Mouse (Mus musculus) midbrain, embryonic 13.5 days (tissue): ENCODE data around the gene Sec23ip. TPM values are rescaled to one million over a fixed set of nuclear protein-coding genes. Genes with fewer than 3 reads are reported as not detected.

Source experiments
- ATAC-seq: fragments of 200-750 bp; cut with Nextera tagmentation; 2 replicates; pipeline ENCODE4 v1.8.0; 2017; ENCODE audit warnings: mild to moderate bottlenecking, moderate TSS enrichment, moderate library complexity
- H3K27ac ChIP-seq: fragments of 300-500 bp; sonication (generic); 2 replicates; pipeline ENCODE4 v1.5.1; 2015; ENCODE audit warnings: inconsistent platforms, mild to moderate bottlenecking, moderate library complexity
- H3K27me3 ChIP-seq: fragments of 300-500 bp; sonication (generic); 2 replicates; pipeline ENCODE4 v1.6.1; 2015; ENCODE audit warnings: mild to moderate bottlenecking, inconsistent platforms
- H3K36me3 ChIP-seq: fragments of 300-500 bp; sonication (generic); 2 replicates; pipeline ENCODE4 v1.6.1; 2015; ENCODE audit warnings: mild to moderate bottlenecking, inconsistent platforms
- H3K4me1 ChIP-seq: fragments of 300-500 bp; sonication (generic); replicated peaks from 2 replicates; pipeline ENCODE4 v1.6.1; 2015; ENCODE audit warnings: inconsistent platforms
- H3K4me2 ChIP-seq: fragments of 300-500 bp; sonication (generic); replicated peaks from 2 replicates; pipeline ENCODE4 v1.6.1; 2015; ENCODE audit warnings: moderate library complexity, mild to moderate bottlenecking, inconsistent platforms
- H3K4me3 ChIP-seq: fragments of 300-500 bp; sonication (generic); replicated peaks from 2 replicates; pipeline ENCODE4 v1.5.1; 2015; ENCODE audit warnings: mild to moderate bottlenecking, inconsistent platforms
- H3K9ac ChIP-seq: fragments of 300-500 bp; sonication (generic); replicated peaks from 2 replicates; pipeline ENCODE4 v1.6.1; 2015; ENCODE audit warnings: mild to moderate bottlenecking, inconsistent platforms
- H3K9me3 ChIP-seq: fragments of 300-500 bp; sonication (generic); 2 replicates; pipeline ENCODE4 v1.6.1; 2016; ENCODE audit warnings: mild to moderate bottlenecking, inconsistent platforms
- WGBS: fragments of 180-500 bp; shearing (Covaris S2); methylation state at CpG from one replicate; pipeline ENCODE4 v1.1.7; 2015; 5-methylcytosine and 5-hydroxymethylcytosine counted together
- microRNA-seq: library from miRNA; unstranded; fragments of <30 nt; microRNA quantifications from one replicate; pipeline ENCODE4, GENCODE M21; 2016
- polyA plus RNA-seq: library from polyadenylated mRNA; unstranded; fragments of >200 nt; fragmentation: Nextera tagmentation; extraction: Ambion mirVana; gene quantifications from 2 replicates; pipeline ENCODE4 v1.2.1, GENCODE M21; 2015

Sec23ip gene
- polyA plus RNA-seq, 1 experiment from 2014 or later: 42.3 TPM

DNA sequence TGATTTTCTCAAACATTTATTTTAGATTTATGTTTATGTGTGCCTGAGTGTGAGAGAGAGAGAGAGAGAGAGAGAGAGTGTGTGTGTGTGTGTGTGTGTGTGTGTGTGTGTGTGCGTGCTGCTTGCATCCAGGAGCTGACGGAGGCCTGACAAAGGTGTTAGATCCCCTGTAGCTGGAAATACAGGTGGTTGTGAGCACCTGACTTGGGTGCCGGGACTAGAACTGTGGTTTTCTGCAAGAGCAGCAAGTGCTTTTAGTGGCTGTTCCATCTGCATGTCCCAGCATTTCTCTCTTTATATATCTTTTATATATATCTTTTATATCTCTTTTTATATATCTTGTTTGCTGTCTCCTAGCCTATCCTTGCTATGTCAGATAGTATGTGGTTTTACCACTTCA, 37.1 kb downstream of the Sec23ip start:
- H3K4me1 ChIP-seq: no peaks in the 10 kb centered on the region
- peaks cover 79% of the 10 kb centered on the region for H3K36me3 ChIP-seq
- H3K9me3 ChIP-seq: no peaks in the 10 kb centered on the region
- no peak overlapping the region for H3K4me2 ChIP-seq
- no peak overlapping the region for H3K9ac ChIP-seq
- H3K4me3 ChIP-seq: no peak overlapping the region
- WGBS: 100% methylated on average over 3 of the region's 3 CpGs
- no peak overlapping the region for H3K27ac ChIP-seq
- no peak for ATAC-seq
- H3K27me3 ChIP-seq: no peaks in the 10 kb centered on the region

GRCm38 (mm10) chr7:128790045-128790444, 45.3 kb downstream of the Sec23ip start:
- H3K4me3 ChIP-seq: no peak overlapping the region
- WGBS: 89% methylated on average over 4 of the region's 4 CpGs
- no peak overlapping the region for H3K4me2 ChIP-seq
- ATAC-seq: no peak
- no peaks in the 10 kb centered on the region for H3K27me3 ChIP-seq
- H3K4me1 ChIP-seq: no peaks in the 10 kb centered on the region
- peaks cover 18% of the 10 kb centered on the region for H3K36me3 ChIP-seq
- H3K9me3 ChIP-seq: no peaks in the 10 kb centered on the region
- no peak overlapping the region for H3K9ac ChIP-seq
- no peak overlapping the region for H3K27ac ChIP-seq

GRCm38 (mm10) chr7:128793464-128793863, 48.7 kb downstream of the Sec23ip start:
- 87% methylated on average over 4 of the region's 4 CpGs for WGBS
- ATAC-seq: no peak

DNA sequence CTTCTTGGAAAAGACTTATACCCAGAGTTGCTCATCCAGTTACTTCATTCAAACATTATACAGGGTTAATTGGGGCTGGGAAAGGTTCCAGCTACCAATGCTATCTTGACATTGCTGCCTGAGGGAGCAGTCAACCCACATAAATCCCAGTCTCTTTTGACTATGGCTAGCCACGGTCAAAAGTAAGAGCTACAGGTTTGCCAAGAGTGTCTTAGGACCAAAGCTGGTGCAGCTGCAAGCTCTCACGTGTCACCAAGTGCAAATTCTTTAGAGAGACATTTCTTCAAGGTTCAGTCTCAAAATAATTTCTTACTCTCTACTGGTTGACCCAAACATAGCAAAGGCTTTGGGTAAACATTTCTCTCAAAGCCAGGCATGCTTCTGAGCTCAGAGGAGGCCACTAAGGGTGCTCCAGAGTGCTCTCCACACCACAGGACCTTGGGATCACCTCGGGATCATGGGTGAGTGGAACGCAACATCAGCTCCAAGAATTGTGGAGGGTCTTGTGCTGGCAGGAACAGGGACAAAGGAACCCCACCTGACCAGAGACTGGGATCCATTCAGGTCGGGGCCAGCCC, 80.3 kb downstream of the Sec23ip start:
- Histone ChIP-seq H3K9ac (no peak overlapping the region), H3K4me1 (no peaks in the 10 kb centered on the region), H3K4me3 (no peak overlapping the region), H3K9me3 (no peaks in the 10 kb centered on the region), H3K4me2 (no peak overlapping the region), H3K27ac (no peak overlapping the region), H3K36me3 (no peaks in the 10 kb centered on the region), H3K27me3 (peaks cover 37% of the 10 kb centered on the region)
- 88% methylated on average over 5 of the region's 5 CpGs for WGBS
- ATAC-seq: no peak

More at GRCm38 (mm10) chr7:128793464-128793863, 48.7 kb downstream of the Sec23ip start:
- Histone ChIP-seq H3K27me3 (no peaks in the 10 kb centered on the region), H3K36me3 (no peaks in the 10 kb centered on the region), H3K9ac (no peak overlapping the region), H3K4me1 (no peaks in the 10 kb centered on the region), H3K4me2 (no peak overlapping the region), H3K9me3 (no peaks in the 10 kb centered on the region), H3K4me3 (no peak overlapping the region), H3K27ac (no peak overlapping the region)

DNA sequence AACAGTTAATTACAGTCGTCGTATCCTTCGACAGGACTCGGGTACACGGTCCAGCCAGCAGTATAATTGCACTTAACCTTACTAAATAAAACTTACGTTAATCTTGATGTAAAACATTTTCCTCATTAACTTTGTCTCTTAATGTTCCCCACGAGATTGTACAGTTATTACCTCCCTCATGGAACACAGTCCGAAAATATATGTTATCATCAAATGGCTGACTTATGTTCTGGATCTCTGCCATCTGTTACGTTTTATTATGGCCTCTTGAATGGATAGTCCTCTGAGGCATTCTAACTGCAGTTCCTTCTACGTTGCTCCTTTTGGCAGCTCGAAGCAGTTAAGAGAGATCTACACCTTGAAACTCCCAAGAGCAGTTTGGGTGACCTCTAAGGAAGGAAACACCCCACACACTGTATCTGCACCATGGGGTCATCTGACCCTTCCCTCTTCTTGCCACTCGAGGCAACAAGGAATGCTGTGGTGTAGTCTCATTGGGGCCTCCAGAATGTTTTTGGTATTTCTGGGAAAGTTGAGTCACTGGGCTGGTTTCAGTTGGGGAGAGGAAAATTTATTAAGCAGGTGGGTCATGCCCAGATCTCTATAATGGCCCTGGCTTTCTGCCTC, 87.8 kb downstream of the Sec23ip start:
- peaks cover 62% of the 10 kb centered on the region for H3K27me3 ChIP-seq
- H3K4me2 ChIP-seq: no peak overlapping the region
- H3K9ac ChIP-seq: no peak overlapping the region
- no peak overlapping the region for H3K27ac ChIP-seq
- no peaks in the 10 kb centered on the region for H3K9me3 ChIP-seq
- ATAC-seq: no peak
- no peak overlapping the region for H3K4me3 ChIP-seq
- H3K36me3 ChIP-seq: no peaks in the 10 kb centered on the region
- no peaks in the 10 kb centered on the region for H3K4me1 ChIP-seq
- WGBS: 86% methylated on average over 12 of the region's 12 CpGs

GRCm38 (mm10) chr7:128833196-128833595, 88.5 kb downstream of the Sec23ip start:
- Histone ChIP-seq H3K9ac (no peak overlapping the region), H3K4me1 (no peaks in the 10 kb centered on the region), H3K4me2 (no peak overlapping the region), H3K27me3 (peaks cover 61% of the 10 kb centered on the region), H3K9me3 (no peaks in the 10 kb centered on the region), H3K27ac (no peak overlapping the region), H3K4me3 (no peak overlapping the region), H3K36me3 (no peaks in the 10 kb centered on the region)
- 80% methylated on average over 4 of the region's 4 CpGs for WGBS
- ATAC-seq: no peak

Small RNA genes lying within 50 kb of the gene (microRNA-seq; reads per million reads assigned to microRNA genes)
- not detected for gene Gm25778

Other genes starting within 250 kb of the Sec23ip start
- 2.1 and 2.6 TPM in 2 replicates for gene Bag3, start 221.3 kb upstream of the Sec23ip start, polyA plus RNA-seq
- gene Inpp5f, start 133.6 kb upstream of the Sec23ip start, polyA plus RNA-seq: 306 and 336 TPM in 2 replicates
- gene Mcmbp, start 4.4 kb upstream of the Sec23ip start, polyA plus RNA-seq: 60.7 and 65.0 TPM in 2 replicates